Mouse (Mus musculus) olfactory bulb, adult 2 months (tissue): ENCODE data around the gene Abr.

Experiments
- CTCF ChIP-seq: fragments of 200-500 bp; IDR thresholded peaks from 2 replicates; pipeline ENCODE4 v1.5.1; 2012; ENCODE audit warnings: low read depth, mild to moderate bottlenecking, low read length, moderate library complexity; ENCODE audit not compliant: insufficient read depth
- POLR2A ChIP-seq: fragments of 200-500 bp; IDR thresholded peaks from 2 replicates; pipeline ENCODE4 v1.6.1; 2012; ENCODE audit warnings: mild to moderate bottlenecking, low read depth, low read length, moderate library complexity; ENCODE audit not compliant: insufficient read depth

GRCm38 (mm10) chr11:76445459-76445858 lies 176.7 kb downstream of the Abr start:
- TF ChIP-seq POLR2A (no peak), CTCF (no peak)
